Mouse (Mus musculus): ENCODE results near the gene Ptpdc1.

DNA sequence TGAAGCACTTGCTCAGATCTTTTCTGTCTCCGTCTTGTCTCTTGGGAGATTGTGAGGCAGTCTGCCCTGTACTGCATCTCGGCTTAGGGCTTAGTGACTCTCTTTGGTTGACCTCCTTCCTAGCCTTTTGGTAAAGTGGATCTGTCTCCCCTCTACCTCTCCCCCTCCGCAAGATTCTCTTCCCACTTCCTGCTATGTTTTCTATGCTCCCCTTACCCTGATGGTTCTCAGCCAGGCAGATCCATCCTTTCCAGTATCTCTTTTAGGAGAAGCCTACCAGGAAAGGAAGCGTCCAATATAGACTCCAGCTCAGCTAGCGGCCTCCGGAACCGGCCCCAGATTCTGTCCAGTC, 38.5 kb upstream of the Ptpdc1 start:
- TF ChIP-seq POLR2A (IDR thresholded peaks at IDR 0.05; ENCODE audit: borderline replicate concordance, control insufficient read depth, low read depth, low read length) (no peak), CTCF (IDR thresholded peaks at IDR 0.05; ENCODE audit: control insufficient read depth, insufficient read depth, low read length) (no peak)
